Mouse (Mus musculus) gastrocnemius, postnatal 25 days (tissue): Measurements from ENCODE around the gene Lrp2bp. TPM values are rescaled to one million over a fixed set of nuclear protein-coding genes. Genes with fewer than 3 reads are reported as not detected.

ENCODE experiments used
- DNase-seq: peaks from one replicate; pipeline ENCODE4 v3.0.0; 2022
- long read RNA-seq, 2 experiments: library from polyadenylated mRNA; stranded (forward); transcript quantifications; one replicate each; pipeline ENCODE4 v2.0.0; 2021
- total RNA-seq, 2 experiments: library from RNA; stranded (reverse); gene quantifications; 1 replicate in 1 of 2; 2 replicates in 1 of 2; pipeline ENCODE4 v1.2.3; 2021

Lrp2bp gene
- 1 to 10 TPM; 1.6 to 1.7 TPM for total RNA-seq
- long read RNA-seq, experiment 1, partial matches to known transcripts = 1 of 1 reads
- long read RNA-seq, experiment 1, other reads (novel, unspliced or antisense) = 0 of 1 reads
- long read RNA-seq, experiment 2, partial matches to known transcripts = 1 of 3 reads
- long read RNA-seq, experiment 2, other reads (novel, unspliced or antisense) = 1 of 3 reads

DNA sequence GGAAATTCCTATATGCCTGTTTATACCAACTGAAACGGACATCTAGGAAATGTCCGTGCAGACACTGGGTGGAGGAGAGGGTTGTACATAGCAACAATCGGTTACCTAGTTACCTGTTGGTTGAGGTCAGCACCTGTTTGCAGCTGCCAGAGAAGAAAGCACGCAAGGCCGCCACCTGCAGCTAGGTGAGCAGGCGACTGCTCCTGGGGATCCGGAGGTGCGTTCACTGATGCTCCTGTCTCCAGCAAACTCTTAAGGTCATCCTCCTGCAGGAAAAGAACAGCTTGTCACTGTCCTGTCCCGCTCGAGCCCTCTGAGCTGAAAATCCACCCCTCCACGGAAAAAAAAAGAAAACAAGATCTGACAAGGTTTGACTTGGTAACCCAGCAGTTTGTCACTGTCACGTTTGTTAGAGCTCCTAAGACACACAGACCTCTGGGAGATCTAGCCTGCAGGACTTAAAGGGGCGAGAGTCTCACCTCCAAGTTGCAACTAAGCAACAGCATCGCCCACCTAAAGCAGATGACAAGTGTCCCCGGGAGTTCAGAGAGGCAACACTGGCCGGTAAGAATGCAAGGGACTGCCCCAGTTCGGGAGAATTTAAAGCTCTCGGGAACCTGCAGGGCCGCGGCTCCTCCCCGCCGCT lies at the start of gene Lrp2bp:
Lrp2bp (plus strand) TSS at position 166 of the 646 bp plus-strand sequence.
- DNase-seq = no peak

DNA sequence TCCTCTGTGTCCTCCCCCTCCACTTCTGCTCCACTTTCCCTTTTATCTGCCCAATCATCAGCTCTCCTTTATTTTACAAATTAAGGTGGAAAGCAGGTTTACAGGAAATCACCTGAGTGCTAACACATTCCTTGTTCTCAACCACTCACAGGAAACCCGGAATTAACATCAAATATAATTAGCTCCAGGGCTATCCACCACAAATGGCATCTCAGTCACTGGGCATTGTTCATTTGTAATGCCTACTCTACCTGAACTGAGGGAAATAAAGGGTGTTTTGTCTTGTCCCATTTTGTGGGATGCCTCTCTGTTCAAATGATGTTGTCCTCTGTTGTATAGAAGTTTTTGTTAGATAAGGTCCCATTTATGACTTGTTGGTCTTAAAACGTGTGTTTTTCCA lies 48.5 kb upstream of the Lrp2bp start:
- DNase-seq = no peak

DNA sequence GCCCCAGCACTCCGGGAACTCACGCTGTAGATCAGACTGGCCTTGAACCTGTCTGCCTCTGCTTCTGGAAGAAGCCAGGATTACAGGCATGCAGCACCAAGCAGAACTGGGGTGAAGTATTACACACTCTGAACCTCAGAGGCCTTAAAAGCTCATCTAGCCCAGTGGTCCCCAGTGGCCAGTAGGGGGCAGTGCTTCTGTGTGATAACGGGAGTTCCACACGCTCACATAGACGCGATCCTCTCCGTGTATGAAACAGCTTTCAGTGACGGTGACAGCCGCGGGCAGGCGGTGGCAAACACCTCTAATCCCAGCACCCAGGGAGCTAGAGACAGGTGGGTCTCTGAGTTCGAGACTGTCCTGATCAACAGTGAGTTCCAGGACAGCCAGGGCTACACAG lies 28.2 kb upstream of the Lrp2bp start:
- no peak for DNase-seq

DNA sequence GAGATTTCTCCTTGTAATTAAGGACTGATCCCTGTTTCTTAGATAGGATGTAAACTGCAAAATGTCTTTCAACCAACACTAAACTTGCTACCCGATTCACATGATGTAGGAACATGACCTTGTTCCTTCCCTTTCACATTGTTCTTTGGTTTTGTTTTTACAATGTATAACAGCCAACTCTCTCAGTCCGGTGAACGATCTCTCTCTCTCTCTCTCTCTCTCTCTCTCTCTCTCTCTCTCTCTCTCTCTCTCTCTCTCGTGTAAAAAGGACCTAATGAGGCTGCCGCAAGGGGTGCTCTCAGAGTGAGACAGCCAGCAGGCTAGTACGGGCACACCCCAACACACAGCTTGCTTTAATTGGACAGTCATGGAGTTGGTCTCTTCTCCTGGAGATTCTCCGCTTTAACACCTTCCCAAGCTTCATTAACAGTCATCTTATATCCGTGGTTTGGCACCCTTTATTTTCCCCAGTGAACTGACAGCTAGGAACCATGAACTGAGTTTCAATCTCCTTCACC lies 25.1 kb upstream of the Lrp2bp start:
- no peak for DNase-seq

DNA sequence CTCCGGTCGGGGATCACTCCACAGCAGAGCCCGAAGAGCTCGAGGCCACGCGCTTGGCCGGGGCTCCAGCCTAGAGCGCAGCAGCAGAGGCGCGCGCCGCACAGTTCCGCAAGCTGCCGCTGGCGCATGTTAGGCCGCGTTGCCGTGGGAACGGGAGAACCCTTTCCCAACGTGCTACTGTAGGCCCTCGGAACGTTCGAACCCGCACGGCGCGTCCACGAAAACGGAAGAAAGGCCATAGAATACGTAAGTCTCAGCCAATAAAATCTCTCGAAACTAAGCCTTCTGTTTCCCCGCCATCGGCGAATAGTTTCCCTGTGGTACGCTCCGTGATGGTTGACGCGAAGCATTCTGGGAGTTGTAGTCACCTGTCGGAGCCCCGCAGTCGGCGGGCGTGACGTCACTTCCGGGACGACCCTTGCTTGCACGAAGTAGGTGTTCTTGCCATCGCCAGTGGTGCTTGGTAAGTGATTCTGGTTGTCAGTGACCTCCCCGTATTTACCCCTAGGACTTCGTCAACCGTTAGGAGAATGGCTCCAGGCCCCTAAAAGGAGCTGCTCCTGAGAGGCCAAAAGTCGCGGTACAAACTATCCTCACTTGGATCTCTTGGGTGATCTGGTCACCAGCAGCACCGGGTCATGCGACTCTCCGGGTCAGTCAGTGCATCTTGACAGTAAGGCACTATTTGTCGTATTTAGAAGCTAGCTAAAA lies 23.8 kb upstream of the Lrp2bp start, which contains the start of the genes 1700029J07Rik and Ufsp2:
1700029J07Rik (minus strand) TSS at position 127 of the 711 bp plus-strand sequence.
Ufsp2 (plus strand) TSS at position 403 of the 711 bp plus-strand sequence.
- peak; percentile 94 for DNase-seq

DNA sequence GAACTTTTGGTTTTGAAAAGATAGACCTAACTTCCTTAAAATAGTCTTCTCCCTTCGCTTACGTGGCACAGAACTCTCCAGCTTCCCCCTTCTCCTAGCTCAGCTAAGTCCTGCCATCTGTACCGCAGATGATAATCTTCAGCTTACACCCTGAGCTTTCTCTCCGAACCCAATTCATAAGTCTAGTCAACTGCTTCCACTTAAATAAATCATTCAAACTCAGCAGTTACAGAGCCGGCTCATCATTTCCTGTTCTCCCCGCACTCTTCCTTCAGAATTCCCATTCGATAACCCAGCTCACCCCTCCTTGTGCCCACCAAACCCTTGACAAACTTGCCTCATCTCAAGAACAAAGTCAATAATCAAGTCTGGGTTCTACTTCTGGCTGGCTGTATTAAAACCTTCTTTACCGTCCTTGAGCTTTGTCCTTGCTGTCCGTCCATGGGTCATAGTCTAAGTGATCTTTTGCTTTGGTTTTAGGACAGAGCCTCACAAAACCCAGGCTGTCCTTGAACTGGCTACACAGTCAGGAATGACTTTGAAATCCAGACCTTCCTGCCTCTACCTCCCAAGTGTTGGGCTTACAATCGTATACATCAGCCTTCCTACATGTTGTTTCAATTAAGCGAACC lies 23.1 kb upstream of the Lrp2bp start:
- no peak for DNase-seq

DNA sequence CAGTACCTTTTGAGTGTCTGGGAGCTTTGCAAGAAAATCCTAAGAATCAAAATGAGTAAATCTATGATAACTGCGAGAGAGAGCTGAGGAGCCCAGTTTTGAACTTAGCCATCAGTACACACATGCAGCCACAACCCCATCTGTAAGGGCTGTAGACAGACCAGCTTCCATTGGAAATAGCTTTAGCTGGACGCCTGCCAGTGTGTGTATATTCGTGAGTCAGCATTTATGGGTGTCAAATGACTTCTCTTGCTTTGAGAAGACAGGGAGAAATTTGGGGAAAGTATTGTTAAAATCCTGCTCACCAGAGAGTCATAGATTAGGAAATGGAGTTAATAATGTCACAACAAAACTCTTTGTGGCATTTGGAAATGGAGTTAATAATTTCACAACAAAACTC lies 12.4 kb upstream of the Lrp2bp start:
- no peak for DNase-seq

DNA sequence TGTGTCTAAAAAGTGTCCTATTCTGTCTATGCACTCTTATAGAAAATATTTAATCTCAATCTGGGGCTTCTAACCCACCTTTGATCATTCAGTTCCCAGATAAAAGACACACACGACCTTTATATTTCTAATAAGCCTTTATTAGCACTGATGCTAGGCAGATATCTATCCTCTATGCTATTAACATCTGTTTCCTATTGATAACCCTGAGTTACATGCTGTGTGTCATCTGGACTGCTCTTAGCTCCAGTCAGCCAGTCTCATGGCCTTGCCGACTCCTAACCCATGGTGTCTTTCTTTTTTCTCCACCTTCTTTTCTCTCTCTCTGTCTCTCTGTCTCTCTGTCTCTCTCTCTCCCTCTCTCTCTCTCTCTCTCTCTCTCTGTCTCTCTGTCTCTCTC lies 10.9 kb upstream of the Lrp2bp start:
- DNase-seq = no peak

DNA sequence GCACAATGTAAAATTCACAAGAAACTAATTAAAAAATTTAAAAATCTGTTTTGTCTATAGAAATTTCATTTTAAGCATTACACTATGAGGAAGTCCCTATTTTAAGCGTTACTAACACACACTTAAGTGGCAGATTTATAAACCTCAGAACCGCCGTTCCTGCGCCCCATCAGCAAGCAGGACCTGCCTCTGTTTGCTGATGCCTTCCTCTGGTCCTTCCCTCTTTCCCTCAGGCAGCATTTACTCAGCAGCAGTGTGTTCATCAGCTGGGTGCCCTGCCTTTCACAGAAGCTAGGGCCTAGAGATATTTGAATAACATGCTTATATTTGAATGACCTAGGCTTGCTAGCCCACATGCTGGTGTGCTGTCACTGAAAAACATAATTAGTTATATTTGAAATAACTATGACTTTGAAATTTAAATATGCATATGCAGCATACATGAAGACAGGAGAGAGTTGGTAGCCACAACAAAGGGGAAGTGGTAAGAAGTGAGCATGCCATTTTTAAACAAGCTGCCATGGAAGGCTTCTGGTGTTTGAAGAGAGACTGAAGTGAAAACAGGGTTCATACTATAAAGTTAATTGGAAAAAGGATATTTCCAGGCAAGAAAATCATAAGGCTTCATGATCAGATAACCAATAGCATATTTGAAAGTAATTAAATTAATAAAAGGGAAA lies 8.3 kb upstream of the Lrp2bp start:
- DNase-seq = no peak

DNA sequence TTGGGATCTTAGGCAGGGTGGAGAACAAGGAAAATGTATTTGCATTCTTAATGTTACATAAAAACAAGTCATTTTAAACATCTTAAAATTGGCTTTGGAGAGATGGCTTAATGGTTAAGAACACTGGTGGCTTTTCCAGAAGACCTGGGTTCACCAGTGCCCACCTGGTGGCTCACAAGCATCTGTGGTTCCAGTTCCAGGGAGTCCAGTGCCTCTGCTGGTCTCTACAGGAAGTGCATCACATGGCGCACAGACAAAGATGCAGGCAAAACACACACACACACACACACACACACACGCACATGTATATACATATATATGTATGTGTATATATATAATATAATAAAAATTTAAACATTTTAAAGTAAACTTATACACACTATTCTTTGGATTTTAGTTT lies 5.0 kb upstream of the Lrp2bp start:
- DNase-seq = no peak

DNA sequence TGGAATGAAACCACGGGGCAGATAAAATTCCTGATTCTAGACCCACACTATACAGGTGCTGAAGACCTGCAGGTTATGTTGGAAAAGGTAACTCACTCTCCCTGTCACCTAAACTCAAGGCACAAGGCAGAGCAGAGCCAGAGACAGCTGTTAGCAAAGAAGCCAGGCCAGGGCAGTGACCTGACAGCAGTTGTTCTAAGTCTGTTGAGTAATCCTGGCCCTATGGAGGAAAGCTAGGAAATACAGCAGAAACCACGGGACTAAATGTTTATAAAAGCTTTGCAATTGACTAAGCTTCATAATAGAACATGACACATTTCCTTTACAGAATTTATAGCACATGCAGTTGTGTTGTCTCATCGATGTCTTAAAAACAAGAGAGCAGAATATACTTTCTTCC lies 3.5 kb upstream of the Lrp2bp start:
- no peak for DNase-seq

DNA sequence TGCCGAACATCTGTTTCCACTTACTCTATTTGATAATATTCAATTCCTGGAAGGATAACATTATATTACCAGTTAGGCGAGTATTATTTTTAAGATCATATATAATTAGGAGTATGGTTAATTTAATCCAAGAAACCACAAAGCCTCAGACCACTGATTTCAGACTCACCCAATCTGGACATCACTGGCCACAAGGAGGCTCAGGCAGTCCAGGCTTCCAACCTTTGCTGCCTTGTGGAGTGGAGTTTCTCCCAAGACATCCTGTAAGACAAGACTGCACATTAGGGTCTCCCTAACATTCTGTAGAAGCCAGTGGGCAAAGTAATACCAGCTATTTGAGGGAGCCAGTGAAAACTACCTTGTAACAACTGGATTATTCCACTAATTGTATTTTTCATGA lies 875 bp upstream of the Lrp2bp start:
- no peak for DNase-seq

DNA sequence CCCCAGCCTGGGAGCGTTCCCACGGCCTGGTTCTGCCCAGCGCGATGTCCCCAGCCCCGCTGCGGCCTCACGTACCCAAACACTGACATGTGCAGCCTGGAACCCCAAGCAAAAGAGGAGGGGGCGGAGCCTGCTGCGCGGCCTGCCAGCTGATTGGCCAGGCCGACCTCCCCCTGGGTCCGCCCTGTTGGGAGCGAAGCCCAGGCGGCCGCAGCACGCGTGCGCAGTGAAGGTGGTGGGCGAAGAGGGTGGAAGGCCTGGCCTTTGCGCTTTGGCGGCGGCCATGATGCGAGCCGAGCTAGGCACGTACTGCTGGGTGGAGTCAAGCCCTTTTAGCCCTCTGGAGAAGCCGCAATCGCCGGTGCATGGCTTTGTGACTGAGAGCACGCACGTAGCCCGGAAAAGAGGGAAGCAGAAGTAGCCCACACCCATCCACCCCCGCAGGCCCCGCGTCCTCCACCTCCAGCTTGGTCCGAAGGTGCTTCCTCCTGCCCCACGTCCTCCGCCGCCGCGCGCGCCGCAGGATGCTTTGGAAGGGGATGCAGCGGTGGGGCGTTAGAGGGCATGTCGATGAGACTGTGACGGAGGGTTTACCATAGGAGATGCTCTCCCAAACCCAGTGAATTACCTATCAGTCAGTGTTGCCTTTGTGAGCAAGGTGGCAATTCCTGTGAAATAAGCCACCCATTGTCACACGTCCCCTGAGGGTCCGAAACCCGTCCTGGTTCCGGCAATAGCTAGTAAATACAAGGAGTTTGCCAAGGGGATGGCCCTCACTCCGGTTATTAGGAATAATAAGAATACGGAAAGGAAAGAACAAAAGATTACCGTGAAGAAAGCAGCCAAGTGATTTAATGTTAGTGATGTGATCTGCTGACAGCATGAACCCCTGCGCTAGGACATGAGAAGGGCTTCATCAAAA lies 942 bp downstream of the Lrp2bp start:
- peak; percentile 99 for DNase-seq

DNA sequence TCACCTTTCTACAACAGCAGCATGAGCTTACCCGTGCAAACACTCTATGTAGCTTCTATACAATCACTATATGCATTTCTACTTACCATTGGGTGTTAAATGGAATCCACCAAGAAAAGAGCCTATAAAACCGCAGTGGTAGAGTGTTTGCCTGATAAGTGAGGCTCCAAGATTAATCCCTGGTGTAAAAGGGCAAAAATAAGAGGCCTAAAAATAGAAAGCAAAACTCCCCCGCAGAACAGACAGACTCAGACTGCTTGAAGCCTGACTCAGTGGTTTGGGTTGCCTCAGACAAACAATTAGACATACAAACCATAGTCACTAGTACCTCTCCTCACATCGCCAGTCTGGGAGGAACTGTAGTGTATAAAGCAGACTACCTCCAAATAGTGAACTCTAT lies 6.5 kb downstream of the Lrp2bp start, which contains the start of gene Ankrd37:
Ankrd37 (minus strand) TSS at position 112 of the 400 bp plus-strand sequence.
- no peak for DNase-seq

DNA sequence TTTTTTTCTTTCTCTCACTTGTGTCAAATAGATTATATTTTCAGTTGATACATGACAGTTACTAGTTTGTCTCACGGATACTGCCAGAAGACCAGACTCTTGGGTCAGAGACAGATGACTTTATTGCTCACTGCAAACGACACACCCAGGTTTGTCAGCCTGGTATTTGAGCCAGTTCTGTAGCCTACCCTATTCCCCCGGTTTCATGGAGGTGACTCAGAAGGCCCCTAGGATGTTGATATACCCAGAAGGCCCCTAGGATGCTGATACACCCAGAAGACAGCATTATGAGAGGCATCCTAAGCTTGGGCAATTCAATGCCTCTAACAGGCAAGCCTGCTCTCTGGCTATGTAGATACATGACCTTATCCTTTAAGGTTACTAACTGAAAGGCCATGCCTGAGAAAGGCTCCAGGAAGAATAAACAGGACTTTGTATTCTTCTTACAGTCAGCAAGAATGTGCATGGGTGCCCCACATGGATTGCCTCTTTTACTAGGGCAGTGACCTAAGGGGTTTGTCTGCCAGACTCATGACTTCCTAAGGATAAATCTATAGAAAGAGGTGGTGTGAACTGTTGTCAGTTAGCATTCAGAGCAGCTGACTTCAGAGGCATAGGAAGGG lies 8.1 kb downstream of the Lrp2bp start:
- no peak for DNase-seq

DNA sequence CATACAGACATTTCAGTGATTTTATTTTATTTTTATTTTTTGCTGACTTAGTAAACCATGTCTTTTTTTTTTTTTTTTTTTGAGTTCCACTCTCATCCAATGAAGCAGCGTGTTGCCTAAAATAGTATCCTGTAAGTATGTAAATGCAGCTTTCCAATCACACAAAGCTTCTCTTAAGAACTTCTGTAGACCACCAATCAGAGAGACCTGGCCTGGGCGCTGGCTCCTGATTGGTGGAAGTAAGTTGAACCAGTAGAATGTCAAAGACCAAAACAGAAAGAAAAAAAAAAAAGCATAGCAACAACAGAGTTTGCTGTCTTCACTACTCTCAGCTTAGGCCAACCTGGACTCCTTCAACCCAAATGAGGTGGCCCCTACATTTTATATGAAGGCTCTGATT lies 11.2 kb downstream of the Lrp2bp start:
- DNase-seq = no peak

DNA sequence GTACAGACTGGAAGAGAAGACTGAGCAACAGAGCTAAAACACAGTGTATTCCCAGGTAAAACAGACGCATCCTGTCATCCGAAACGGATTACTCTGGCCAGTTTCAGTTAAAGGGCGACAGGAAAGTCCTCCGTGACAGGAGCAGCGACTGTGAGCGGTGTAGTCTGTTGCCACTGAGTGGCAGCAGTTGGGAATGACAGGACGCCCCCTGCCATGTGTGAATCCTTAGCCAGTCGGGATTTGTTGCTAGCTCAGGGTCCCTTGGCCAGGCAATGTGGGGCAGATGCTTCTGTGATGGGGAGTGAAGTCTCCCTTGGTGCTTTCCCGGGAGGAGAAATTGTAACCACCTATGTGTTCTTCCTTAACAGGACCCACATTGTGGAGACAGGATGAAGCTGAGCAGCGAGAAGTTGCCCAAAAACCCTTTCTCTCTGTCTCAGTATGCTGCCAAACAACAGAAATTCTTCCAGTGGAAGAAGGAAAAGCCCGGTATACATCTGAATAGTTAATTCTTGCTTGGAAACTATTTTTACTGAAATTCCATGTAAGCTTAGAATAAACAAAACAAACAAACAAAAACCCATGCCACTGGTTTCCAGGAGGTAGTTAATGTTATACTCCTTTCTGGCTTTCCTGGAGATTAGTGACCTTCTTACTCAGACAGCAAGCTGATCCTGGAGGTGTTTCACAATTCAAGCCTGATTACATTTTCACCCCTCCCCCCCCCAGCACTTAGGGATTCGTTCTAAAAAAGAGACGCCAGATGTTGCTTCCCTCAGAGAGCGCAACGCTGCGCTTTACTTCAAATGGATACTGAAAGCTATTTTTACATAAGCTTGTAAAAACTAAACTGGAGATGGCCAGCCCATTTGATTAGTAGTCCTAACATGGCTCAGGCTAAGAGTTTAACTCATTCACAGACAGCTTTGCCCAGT lies 11.9 kb downstream of the Lrp2bp start:
- no peak for DNase-seq

DNA sequence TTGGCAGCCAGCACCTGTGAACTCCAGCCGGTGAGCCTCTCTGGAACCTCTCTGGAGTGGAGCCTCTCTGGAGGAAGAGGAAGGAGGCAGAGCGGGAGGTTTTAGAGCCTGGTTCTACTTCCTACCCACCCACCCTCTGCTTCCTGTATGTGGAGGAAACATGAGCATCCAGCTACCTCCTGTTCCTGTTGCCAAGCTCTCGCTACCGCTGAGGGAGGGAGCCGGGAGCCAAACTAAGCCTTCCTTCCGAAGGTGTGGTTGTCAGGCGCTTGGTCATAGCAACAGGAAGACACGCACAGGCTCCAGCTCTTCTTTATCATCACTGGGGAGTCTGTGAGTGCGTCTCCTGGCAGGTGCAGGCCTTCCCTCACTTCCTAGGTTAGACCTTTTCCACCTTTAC lies 23.1 kb downstream of the Lrp2bp start:
- no peak for DNase-seq

DNA sequence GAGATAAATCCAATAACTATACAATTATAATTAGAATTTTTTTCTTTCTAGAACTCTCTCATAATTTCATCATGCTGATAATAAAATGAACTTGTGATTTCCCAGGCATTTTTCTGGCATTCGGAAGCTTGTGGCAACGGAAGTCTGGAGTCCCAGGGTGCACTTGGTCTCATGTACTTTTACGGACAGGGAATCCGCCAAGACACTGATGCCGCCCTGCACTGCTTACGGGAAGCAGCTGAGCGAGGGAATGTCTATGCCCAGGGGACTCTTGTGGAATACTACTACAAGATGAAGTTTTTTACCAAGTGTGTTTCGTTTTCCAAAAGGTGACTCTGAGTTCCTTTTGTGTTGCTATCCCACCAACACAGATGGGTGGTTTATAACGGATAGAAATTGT lies 23.7 kb downstream of the Lrp2bp start:
- DNase-seq = no peak
